Mouse (Mus musculus) retina, postnatal 7 days (tissue): ENCODE data around the gene Pde6h.

Experiments
- DNase-seq: peaks from one replicate; pipeline ENCODE4 v3.0.0-alpha.2; 2012; ENCODE audit warnings: low read depth, low spot score

Gene Pde6h

DNA sequence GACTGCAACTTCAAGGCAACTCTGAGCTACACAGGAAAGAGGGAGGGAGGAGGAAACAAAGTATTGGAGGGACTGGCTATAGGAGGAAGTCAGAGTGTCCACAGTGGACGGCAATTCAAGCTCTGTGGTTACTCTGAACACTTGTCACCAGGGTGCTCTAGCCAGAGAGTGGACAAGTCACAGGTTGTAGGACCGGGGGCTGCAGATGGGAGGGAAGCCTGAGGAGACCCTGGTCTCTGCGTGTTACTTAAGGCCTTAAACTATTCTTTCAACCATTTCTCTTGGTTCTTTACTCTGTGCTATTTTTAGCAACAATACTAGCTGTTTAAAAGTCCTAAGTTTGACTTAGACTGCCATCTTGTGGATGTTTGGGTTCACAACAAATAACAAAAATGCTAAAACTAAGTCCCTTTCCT lies 56.7 kb downstream of the Pde6h start:
- peak; percentile 27 for DNase-seq

GRCm38 (mm10) chr6:136982581-136982980 lies 58.9 kb downstream of the Pde6h start:
- DNase-seq = no peak

- DNase-seq = no peak
Observed at GRCm38 (mm10) chr6:136983201-136983600, 59.6 kb downstream of the Pde6h start.

DNA sequence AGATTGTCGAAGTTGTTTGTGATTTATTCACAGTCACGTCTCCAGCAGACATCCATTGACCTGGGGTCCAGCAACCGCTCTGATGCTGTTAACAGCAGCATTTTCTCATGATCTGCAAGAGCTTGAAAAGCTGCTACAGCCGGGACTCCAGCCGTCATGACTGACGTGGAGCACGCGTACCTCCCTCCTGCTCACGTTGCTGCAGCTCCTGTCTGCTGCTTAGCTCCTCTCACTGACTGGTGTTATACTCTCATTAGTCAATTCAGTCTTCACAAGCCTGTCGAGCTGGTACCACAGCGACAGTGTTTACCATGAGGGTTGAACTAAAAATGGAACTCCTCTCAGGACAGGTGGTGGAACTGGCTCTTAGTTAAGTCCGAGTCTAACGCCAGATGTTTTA lies 62.4 kb downstream of the Pde6h start:
- no peak for DNase-seq

DNA sequence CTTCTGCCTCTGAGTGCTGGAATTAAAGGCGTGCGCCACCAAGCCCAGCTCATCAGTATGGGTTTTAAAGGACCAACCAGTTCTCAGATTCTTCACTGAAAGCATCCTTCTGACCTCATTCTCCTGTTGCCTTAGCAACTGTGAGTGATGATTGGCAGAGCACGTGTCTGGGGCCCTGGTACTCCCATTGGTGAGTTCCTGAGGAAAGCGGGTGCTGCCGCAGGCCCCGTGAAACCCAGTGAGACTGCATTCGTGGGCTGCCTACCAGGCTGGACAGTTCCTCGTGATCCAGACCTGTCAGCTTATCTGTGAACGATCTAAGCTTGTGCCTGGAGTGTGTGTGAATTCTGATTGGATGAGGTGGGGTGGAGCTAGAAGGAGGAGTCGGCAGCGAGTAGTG lies 63.1 kb downstream of the Pde6h start:
- no peak for DNase-seq

GRCm38 (mm10) chr6:136988536-136989060 lies 65.0 kb downstream of the Pde6h start:
- no peak for DNase-seq

- no peak for DNase-seq
Observed at GRCm38 (mm10) chr6:136989824-136990497, 66.3 kb downstream of the Pde6h start.

GRCm38 (mm10) chr6:136990557-136990956 lies 66.9 kb downstream of the Pde6h start:
- DNase-seq = no peak

GRCm38 (mm10) chr6:136993574-136993973 lies 69.9 kb downstream of the Pde6h start:
- no peak for DNase-seq

- DNase-seq = no peak
Observed at GRCm38 (mm10) chr6:136995533-136995932, 71.9 kb downstream of the Pde6h start.

GRCm38 (mm10) chr6:136996336-136996735 lies 72.7 kb downstream of the Pde6h start:
- DNase-seq = no peak

- DNase-seq = no peak
Observed at GRCm38 (mm10) chr6:136998181-136998580, 74.5 kb downstream of the Pde6h start.

GRCm38 (mm10) chr6:136999009-136999408 lies 75.4 kb downstream of the Pde6h start:
- no peak for DNase-seq

GRCm38 (mm10) chr6:136999707-137000446 lies 76.2 kb downstream of the Pde6h start:
- no peak for DNase-seq

- DNase-seq = no peak
Observed at GRCm38 (mm10) chr6:137000706-137001105, 77.1 kb downstream of the Pde6h start.

DNA sequence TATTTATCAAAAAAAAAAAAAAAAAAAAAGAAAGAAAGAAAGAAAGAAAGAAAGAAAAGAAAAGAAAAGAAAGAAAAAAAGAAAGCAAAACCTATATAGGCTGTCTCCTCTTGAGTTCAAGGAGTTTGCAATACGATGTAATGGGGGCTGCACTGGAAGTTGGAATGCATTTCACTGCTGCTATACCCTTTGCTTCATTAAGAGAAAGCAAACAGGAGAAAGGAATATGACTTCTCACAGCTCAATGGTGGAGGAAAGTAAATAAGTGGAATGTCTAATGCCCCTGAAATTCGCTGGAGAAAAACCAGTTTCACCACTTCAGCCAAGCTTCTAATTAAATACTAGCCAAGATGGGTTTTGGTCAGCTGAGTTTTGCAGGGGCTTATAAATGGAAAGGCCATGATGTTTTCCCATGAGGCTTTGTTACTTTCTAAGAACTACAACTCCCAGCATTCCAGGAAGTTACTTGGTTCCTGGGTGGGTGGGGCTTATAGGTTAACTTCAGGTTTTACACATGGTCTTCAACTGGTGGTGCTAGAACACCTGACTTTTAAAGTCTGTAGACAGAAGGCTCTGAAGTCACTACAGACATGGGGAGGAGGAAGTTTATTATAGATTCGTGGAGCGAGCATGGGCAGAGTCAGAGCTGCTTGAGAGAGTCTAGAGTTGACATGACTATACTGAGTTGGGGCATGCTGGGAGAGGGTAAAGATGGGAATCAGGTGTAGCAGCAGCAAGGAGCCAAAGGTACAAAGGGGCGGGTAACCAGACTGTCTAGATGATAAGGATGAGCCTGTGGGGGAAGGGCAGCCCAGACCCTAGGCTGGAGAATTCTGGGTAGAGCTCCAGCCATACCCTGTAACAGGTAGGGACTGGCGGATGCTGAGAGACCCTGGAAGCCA lies 77.9 kb downstream of the Pde6h start:
- no peak for DNase-seq

GRCm38 (mm10) chr6:137002169-137002514 lies 78.5 kb downstream of the Pde6h start:
- no peak for DNase-seq

DNA sequence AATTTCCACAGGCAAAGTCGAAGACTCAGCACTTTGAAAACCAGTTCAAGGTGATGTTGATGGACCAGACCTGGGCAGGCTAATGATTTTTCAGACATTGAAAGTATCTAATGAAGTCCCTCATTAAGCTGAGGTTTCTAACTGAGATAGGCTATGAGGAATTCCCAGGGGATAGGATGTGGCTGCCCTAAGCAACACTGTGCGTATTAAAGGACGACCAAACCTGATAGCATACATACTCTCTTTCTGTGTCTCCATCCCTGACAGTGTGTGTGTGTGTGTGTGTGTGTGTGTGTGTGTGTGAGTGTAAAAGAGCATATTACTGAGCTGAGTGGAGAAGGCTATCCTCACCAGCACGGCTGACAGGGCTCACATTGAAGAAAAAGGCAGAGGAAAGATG lies 80.7 kb downstream of the Pde6h start:
- no peak for DNase-seq

DNA sequence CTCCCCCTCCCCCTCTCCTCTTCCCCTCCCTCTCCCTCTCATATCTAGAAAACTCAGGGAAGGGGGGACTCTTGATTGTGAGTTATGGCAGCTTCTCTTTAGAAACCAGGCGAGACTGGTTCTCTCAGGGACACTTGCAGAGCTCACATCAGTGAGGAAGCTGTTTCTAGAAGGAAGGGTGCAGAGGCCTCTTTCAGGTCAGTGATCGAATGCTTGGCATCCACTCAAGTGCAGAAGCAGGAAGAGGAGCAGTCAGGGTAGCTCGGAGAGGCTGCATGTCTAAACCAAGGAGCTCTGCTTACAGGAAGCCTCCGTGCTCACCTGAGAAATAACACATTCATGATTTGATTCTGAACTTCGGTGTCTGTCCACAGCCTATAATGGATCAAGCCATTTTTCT lies 87.6 kb downstream of the Pde6h start:
- no peak for DNase-seq

DNA sequence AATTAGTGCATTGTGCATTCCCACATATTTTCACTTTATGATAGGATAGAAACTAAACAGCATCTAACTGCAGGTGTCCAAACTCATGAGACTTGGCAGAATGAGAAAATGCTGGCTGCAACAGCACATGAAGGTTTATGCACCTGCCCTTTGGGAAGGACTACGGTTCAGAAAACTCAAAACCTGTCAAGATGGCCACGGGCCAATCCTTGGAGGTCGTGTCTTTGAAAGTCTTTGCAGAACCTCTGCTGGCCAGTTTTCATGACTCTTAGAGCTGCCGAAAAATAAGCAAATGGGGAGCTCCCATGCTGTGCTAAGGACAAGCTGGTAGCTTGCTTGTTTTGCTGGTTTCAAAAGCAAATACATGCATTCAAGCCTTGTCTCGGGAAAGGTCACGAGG lies 90.7 kb downstream of the Pde6h start:
- DNase-seq = no peak

- no peak for DNase-seq
Observed at GRCm38 (mm10) chr6:137017216-137017973, 93.8 kb downstream of the Pde6h start.
